Mouse (Mus musculus) adrenal gland, adult 2 months (tissue): ENCODE results near the gene Lims1. TPM values are rescaled to one million over a fixed set of nuclear protein-coding genes. Genes with fewer than 3 reads are reported as not detected.
A peak's percentile ranks its signal among the peaks of the same experiment; 100 is the strongest.

Experiments used
- DNase-seq: peaks from one replicate; pipeline ENCODE4 v3.0.0; 2021
- polyA plus RNA-seq: library from polyadenylated mRNA; depleted of rRNA; stranded (reverse); fragments of >200 nt; gene quantifications from 2 replicates; pipeline ENCODE4 v1.2.3, GENCODE M21; 2012; rRNA removed
- total RNA-seq, 2 experiments: library from RNA; stranded (reverse); gene quantifications; 2 replicates each; pipeline ENCODE4 v1.2.3; 2021

Lims1 gene
- total and polyA plus RNA-seq, 3 experiments, result 2.6 to 50.6 (median 41.4) TPM

DNA sequence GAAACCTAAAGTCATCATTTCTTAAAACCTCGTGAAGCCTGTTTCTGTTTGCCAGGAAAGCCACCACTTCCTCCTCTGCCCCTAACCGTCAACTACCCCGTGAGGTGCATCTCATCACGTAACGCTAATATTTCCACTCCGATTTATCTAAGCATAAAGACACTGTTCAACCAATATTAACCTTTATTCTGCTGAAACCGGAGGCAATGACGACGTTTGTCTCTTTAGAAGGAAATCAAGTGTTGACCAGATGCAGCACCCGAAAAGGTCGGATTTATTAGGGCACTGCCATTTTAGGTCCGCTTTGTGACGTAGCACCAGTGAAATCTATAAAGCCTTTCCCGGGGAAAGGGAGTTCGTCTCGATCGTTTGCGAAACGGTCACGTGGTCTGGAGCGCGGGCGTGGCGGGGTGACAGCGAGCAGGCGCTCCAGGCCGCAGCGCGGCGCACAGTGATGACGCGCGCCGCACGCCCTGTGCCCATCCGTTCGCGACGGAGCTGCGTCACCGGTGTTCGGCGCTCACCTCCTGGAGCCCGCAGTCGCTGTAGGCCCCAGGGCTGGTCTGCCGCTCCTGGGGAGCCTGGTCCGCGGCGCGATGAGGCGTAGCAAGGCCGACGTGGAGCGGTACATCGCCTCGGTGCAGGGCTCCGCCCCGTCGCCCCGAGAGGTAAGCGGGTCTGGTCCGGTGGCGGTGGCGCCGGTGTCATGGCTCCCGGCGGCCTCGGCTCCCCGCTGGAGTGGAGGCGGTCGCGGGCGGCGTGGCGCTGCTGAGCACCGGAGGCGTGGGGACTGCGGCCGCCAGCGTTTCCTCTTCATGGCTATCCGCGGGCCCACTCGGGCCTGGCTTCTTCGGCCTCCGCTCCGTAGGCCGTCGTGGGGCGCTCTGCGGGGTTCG lies 123.4 kb downstream of the Lims1 start, which contains the start of gene Ranbp2:
Gene Ranbp2, plus strand, starts transcription at position 537 of the 896 bp plus-strand sequence.
- DNase-seq, result peak; percentile 98

DNA sequence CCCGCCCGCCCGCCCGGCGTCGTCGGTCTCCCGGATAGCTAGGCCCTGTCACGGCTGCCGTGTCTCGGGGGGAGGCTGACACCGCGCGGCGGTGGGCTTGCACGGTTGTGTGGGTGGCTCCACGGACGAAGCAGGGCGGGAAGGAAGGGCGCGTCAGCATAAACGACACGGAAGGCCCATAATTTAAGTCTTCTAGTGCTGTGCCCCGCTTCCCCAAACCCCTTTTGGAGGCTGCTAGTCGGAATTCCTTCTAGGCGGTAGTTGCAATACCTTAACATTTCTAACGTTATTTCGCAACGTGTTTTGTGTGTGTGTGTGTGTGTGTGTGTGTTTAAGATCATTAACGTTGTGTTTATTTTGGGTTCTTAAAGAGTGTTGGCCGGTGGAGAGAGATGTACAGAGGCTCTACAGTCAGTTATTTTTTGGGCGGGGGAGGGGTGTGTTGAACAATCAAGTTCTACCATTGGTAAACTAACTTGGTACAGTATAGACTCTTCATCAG lies 124.1 kb downstream of the Lims1 start:
- no peak for DNase-seq

DNA sequence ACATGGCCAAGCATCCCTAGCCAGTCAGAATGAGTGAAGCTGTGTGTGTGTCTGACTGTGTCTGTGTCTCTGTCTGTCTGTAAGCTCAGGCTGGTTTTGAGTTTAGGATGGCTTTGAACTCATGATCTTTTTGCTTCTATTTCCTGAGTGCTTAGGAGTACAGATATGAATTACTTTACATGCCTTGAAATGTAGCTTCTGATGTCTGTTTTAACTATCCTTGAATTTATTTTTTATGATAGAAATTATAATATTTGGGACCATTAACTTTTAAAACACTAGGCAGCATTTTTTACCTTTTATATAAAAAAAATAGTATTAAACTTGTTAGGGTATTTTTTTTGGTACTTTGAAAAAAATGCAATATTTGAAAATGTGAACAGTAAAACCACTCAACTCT lies 128.3 kb downstream of the Lims1 start:
- no peak for DNase-seq

DNA sequence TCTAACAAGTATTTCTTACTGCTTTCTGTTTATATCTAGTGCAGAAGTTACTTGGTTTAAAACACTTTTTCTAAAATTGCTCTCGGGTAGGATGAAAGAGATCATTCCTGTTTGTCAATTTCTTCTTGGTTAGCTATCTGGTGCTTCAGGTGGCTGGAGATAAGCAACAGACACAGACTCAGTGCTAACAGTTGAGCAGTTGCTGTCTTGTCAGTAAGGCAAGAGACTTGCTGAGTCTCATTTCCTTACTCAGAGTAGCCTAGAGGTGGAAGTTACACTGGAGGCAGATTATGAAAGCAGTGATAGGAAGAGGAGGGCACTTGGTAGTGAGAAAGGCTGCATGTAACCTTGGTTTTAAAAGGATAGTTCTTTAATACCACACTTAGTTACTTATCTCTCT lies 128.9 kb downstream of the Lims1 start:
- no peak for DNase-seq

DNA sequence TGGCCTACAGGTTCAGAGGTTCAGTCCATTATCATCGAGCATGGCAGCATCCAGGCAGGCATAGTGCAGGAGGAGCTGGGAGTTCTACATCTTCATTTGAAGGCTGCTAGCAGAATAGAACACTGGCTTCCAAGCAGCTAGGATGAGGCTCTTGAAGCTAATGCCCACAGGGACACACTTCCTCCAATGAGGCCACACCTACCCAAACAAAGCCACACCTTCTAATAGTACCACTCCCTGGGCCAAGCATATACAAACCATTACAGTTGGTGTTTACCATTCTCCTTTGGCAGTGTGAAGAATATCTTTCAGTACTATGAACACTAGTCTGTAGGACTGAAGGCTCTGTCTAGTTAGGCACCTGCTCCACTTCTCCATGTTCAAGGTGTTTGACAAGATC lies 136.6 kb downstream of the Lims1 start:
- DNase-seq, result no peak

Other genes with a start within 250 kb of the Lims1 start
- not detected for gene AW822073, start 98.5 kb upstream of the Lims1 start, total RNA-seq
- not detected in 2 replicates for gene AW822073, start 98.5 kb upstream of the Lims1 start, polyA plus RNA-seq
- gene Duxf3, start 90.8 kb upstream of the Lims1 start, total RNA-seq, result not detected
- gene Duxf3, start 90.8 kb upstream of the Lims1 start, polyA plus RNA-seq, result not detected in 2 replicates
- gene Gm4981, start 86.8 kb upstream of the Lims1 start, total RNA-seq, result not detected
- not detected in 2 replicates for gene Gm4981, start 86.8 kb upstream of the Lims1 start, polyA plus RNA-seq
- 10 to 100 TPM; 32.8 to 46.7 TPM for gene Gcc2, start 68.0 kb upstream of the Lims1 start, total RNA-seq
- gene Gcc2, start 68.0 kb upstream of the Lims1 start, polyA plus RNA-seq, result 1.2 and 2.2 TPM in 2 replicates
- gene Ranbp2, start 123.5 kb downstream of the Lims1 start, total RNA-seq, result 10 to 100 TPM; 60.7 to 80.4 TPM
- 0.59 and 1.2 TPM in 2 replicates for gene Ranbp2, start 123.5 kb downstream of the Lims1 start, polyA plus RNA-seq
- gene Ccdc138, start 174.5 kb downstream of the Lims1 start, total RNA-seq, result 1 to 10 TPM; 2.2 to 4.3 TPM
- gene Ccdc138, start 174.5 kb downstream of the Lims1 start, polyA plus RNA-seq, result 0.04 and 0.12 TPM in 2 replicates